Mouse (Mus musculus) liver, embryonic 14.5 days (tissue): ENCODE data around the gene Ugdh. TPM values are rescaled to one million over a fixed set of nuclear protein-coding genes. Genes with fewer than 3 reads are reported as not detected.

Source experiments
- ATAC-seq: fragments of 200-750 bp; cut with Nextera tagmentation; 2 replicates; pipeline ENCODE4 v1.8.0; 2017; ENCODE audit warnings: moderate number of reproducible peaks, mild to moderate bottlenecking, moderate library complexity; ENCODE audit not compliant: insufficient read depth
- DNase-seq, 3 experiments: peaks; one replicate each; pipeline ENCODE4 v3.0.0-alpha.2; 2012 to 2013; ENCODE audit warnings: low read depth in 3 of 3, low spot score in 3 of 3
- H3K27ac ChIP-seq: fragments of 300-500 bp; sonication (generic); 2 replicates; pipeline ENCODE4 v1.5.1; 2014; ENCODE audit warnings: moderate library complexity, mild to moderate bottlenecking, control low read depth, inconsistent platforms
- H3K27me3 ChIP-seq: fragments of 300-500 bp; sonication (generic); 2 replicates; pipeline ENCODE4 v1.6.1; 2014; ENCODE audit warnings: mild to moderate bottlenecking, low read length, moderate library complexity; ENCODE audit not compliant: control insufficient read depth, insufficient read depth
- H3K36me3 ChIP-seq: fragments of 300-500 bp; sonication (generic); replicated peaks from 2 replicates; pipeline ENCODE4 v1.6.1; 2014; ENCODE audit warnings: low read depth; ENCODE audit not compliant: control insufficient read depth, insufficient read depth
- H3K4me1 ChIP-seq, 2 experiments: fragments of 200-500 bp in 1 of 2; fragments of 300-500 bp in 1 of 2; sonication (generic) in 1 of 2; replicated peaks; 2 replicates each; pipeline ENCODE4 v1.6.1; 2012 to 2014; ENCODE audit warnings: antibody characterized with exemption in 1 of 2, inconsistent platforms in 1 of 2, low read length in 1 of 2; ENCODE audit not compliant: control insufficient read depth in 2 of 2, insufficient read depth in 2 of 2
- H3K4me2 ChIP-seq: fragments of 300-500 bp; sonication (generic); 2 replicates; pipeline ENCODE4 v1.6.1; 2014; ENCODE audit warnings: low read depth, mild to moderate bottlenecking, control low read depth, moderate library complexity
- H3K4me3 ChIP-seq, 2 experiments: fragments of 200-500 bp in 1 of 2; fragments of 300-500 bp in 1 of 2; sonication (generic) in 1 of 2; 2 replicates each; pipeline ENCODE4 v1.5.1; 2012 to 2014; ENCODE audit warnings: low read depth in 2 of 2, low read length in 2 of 2, mild to moderate bottlenecking in 2 of 2, control low read depth in 1 of 2, inconsistent platforms in 1 of 2, moderate library complexity in 1 of 2; ENCODE audit not compliant: insufficient read depth in 1 of 2
- H3K9ac ChIP-seq: fragments of 300-500 bp; sonication (generic); replicated peaks from 2 replicates; pipeline ENCODE4 v1.6.1; 2014; ENCODE audit warnings: mild to moderate bottlenecking, control low read depth, moderate library complexity
- H3K9me3 ChIP-seq: fragments of 300-500 bp; sonication (generic); 2 replicates; pipeline ENCODE4 v1.6.1; 2016; ENCODE audit warnings: low read length, mixed read lengths; ENCODE audit not compliant: control insufficient read depth
- CTCF ChIP-seq: IDR thresholded peaks from 2 replicates; pipeline ENCODE4 v1.5.1; 2016; ENCODE audit warnings: antibody characterized with exemption, low read depth, control low read depth
- EP300 ChIP-seq: IDR thresholded peaks from 2 replicates; pipeline ENCODE4 v1.6.1; 2016; ENCODE audit warnings: antibody characterized with exemption, low read depth
- WGBS: fragments of 180-500 bp; shearing (Covaris S2); extraction: QIAGEN DNeasy Blood & Tissue Kit; methylation state at CpG from one replicate; pipeline ENCODE4 v1.1.7; 2014; ENCODE audit not compliant: insufficient replicate concordance; 5-methylcytosine and 5-hydroxymethylcytosine counted together
- polyA plus RNA-seq, 2 experiments: library from polyadenylated mRNA; depleted of rRNA in 1 of 2; stranded (reverse) in 1 of 2; unstranded in 1 of 2; fragments of >200 nt; fragmentation: Nextera tagmentation in 1 of 2; extraction: Ambion mirVana in 1 of 2; gene quantifications; 2 replicates each; pipeline versions ENCODE4 v1.2.1 to v1.2.3; 2012 to 2014

The Ugdh gene
- polyA plus RNA-seq (2012; rRNA removed) (4.2 and 6.7 TPM in 2 replicates), polyA plus RNA-seq (2014; fragmentation: Nextera tagmentation; extraction: Ambion mirVana) (13.2 and 14.1 TPM in 2 replicates)

DNA sequence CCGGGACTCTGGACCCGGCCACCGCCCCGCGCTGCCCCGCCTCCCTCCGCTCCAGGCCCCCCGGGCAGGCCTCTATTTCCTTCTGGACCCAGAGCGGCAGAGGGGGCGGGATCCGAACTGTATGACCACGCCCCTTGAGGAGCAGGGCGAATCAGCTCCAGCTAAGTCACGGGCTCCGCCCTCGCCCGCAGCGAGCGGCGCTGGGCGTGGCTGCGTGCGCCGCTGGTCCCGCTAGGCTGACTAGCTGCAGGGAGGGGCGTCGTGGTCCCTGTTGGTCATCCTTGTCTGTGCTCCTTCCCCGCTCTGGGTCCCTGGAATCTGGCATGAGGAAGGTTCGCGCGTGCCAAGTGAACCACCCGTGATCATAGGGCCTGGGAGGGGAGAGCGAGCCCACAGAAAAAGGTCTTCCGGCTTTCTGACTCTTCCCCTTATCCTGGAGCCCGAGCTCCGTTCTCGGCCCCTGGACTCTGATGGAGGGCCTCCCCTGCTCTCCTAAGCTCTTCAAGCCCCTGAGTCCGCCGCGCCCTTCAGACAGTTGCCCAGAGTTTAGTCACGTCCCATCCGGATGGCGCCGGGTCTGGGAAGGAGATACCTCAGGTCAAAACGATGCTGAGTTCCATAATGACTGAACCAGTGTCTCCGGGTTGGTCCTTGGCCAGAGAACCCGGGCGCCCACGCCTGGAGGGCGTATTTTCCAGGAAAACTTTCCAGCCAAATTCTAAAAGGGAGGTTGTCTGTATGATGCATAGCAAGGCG, at the start of gene Ugdh:
Gene Ugdh (minus strand): TSS at position 144 of the 756 bp plus-strand sequence.
- no peaks in the 10 kb centered on the region for H3K27me3 ChIP-seq
- H3K27ac ChIP-seq = no peak within 1 kb of the TSS
- TF ChIP-seq EP300 (no peak), CTCF (no peak)
- no peaks in the 10 kb centered on the region for H3K9me3 ChIP-seq
- H3K4me3 ChIP-seq = peak within 1 kb of the TSS; percentile 73 to 82
- H3K9ac ChIP-seq = peak within 1 kb of the TSS; percentile 66
- no peaks in the 10 kb centered on the region for H3K36me3 ChIP-seq
- 1% methylated on average over 50 of the region's 51 CpGs for whole genome bisulfite sequencing
- DNase-seq = peak; percentile 95 to 96 (median 96)
- peak; percentile 98 for ATAC-seq
- peak within 1 kb of the TSS; percentile 81 for H3K4me2 ChIP-seq
- H3K4me1 ChIP-seq = peaks cover 4 to 13% of the 10 kb centered on the region in 2 experiments

DNA sequence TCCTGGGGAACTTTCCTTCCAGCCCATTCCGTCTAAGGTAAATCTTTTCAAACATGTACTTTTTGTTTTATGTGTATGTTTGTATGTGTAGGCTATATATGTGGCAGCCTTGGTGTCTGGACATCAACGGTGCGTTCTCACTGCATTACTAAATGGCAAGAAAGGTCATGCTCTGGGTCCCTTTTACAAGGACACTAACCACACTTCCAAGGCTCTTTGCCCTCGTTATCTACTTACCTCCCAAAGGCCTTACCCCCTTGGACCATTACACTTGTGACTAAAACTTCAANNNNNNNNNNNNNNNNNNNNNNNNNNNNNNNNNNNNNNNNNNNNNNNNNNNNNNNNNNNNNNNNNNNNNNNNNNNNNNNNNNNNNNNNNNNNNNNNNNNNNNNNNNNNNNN, 47.2 kb upstream of the Ugdh start:
- Histone ChIP-seq H3K36me3 (no peaks in the 10 kb centered on the region), H3K4me3 (no peak overlapping the region), H3K27ac (no peak overlapping the region), H3K9me3 (no peaks in the 10 kb centered on the region), H3K27me3 (no peaks in the 10 kb centered on the region), H3K9ac (no peak overlapping the region), H3K4me2 (no peak overlapping the region), H3K4me1 (peaks cover 0 to 18% of the 10 kb centered on the region in 2 experiments; a peak in 2 of 4 replicates)
- no peak for DNase-seq
- TF ChIP-seq EP300 = no peak
- no peak for TF ChIP-seq CTCF
- WGBS = 72% methylated on average over 4 of the region's 4 CpGs
- no peak for ATAC-seq

DNA sequence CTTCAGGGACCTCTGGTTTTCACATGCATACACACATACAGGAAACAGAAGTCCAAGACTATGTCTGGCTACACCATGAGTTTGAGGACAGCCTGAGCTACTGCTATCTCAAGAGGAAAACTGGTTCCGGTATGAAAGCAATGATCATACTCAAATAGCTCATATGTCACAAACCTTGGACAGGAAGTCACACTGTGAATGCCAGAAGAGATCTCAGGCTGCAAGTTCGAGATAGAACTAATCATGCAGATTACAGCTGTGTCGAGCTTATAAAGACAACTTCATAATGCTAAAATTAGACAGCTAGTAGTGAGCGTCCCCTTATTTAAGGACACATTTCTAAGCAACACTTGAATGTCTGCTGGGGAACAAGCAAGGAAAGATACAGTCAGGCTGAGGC, 44.8 kb upstream of the Ugdh start:
- Histone ChIP-seq H3K27me3 (no peaks in the 10 kb centered on the region), H3K4me2 (no peak overlapping the region), H3K4me3 (no peak overlapping the region), H3K4me1 (peaks cover 5 to 20% of the 10 kb centered on the region in 2 experiments; a peak in 2 of 4 replicates), H3K27ac (no peak overlapping the region), H3K36me3 (no peaks in the 10 kb centered on the region), H3K9ac (no peak overlapping the region), H3K9me3 (no peaks in the 10 kb centered on the region)
- ATAC-seq (peak; percentile 33; the same call in 1 of the 2 replicates), DNase-seq (peak in 1 of 3 experiments; percentile 18)
- WGBS = 10% methylated on average over 4 of the region's 4 CpGs
- TF ChIP-seq CTCF (no peak), EP300 (no peak)

DNA sequence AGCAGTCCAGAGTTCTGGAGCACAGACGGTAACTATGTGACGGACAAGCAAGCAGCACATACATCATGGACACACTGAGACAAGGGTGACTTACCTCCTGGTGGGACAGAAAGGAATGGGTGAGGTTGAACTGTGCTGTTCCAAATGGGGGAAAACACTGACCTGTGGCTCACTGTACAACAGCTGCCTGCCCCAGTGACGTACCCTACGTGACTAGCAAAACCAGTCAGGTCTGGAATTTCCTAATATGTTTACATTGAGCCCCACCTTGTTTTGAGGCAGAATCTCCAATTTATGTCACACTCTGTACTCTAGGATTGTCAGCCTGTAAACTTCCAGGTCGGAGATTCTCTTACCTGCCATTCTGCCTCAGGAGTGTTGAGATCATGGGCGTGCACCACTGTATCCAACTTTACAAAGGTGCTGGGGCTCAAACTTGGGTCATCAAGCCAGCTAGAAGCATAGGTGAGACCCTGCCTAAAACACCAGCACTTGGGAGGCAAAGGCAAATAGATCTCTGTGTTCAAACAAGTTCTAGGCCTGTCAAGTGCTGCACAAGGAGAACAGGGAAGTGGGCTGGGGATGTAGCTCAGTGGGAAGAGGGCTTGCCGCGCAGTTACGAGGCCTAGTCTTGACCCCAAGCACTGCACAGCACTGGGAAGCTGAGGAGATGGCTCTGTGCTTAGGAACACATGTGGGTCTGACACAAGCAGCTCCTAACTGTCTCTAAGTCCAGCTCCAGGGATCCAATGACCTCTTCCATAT, 44.1 kb upstream of the Ugdh start:
- no peak for TF ChIP-seq CTCF
- TF ChIP-seq EP300 = no peak
- Histone ChIP-seq H3K9ac (no peak overlapping the region), H3K36me3 (no peaks in the 10 kb centered on the region), H3K4me2 (no peak overlapping the region), H3K9me3 (no peaks in the 10 kb centered on the region), H3K27ac (no peak overlapping the region), H3K27me3 (no peaks in the 10 kb centered on the region), H3K4me3 (no peak overlapping the region), H3K4me1 (peaks cover 5 to 20% of the 10 kb centered on the region in 2 experiments; a peak in 2 of 4 replicates)
- ATAC-seq = no peak
- DNase-seq = no peak
- WGBS = 68% methylated on average over 9 of the region's 9 CpGs

DNA sequence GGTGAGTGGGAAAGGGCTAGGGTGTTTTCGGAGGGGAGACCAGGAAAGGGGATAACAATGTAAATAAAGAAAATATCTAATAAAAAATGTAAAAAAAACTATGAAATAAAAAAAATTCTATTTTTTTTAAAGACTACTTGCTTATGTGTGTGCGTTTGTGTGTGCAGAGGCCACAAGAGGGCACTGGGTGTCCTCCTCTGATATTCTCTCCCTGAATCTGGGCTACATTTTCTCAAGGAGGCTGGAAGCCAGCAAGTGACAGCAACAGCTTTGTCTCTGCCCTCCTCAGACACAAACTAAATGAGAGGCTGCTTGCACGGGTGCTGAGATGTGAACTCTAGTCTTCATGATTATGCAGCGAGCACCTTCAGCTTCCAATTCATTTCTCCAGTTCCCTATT, 42.5 kb upstream of the Ugdh start:
- no peak for DNase-seq
- no peak overlapping the region for H3K4me2 ChIP-seq
- 64% methylated on average over 4 of the region's 4 CpGs for WGBS
- peaks cover 5 to 18% of the 10 kb centered on the region in 2 experiments; a peak in 2 of 4 replicates for H3K4me1 ChIP-seq
- TF ChIP-seq CTCF = peak; percentile 34; the same call in 1 of the 2 replicates
- TF ChIP-seq EP300 = no peak
- no peak for ATAC-seq
- no peak overlapping the region for H3K4me3 ChIP-seq
- no peak overlapping the region for H3K27ac ChIP-seq
- H3K9me3 ChIP-seq = no peaks in the 10 kb centered on the region
- no peak overlapping the region for H3K9ac ChIP-seq
- H3K27me3 ChIP-seq = no peaks in the 10 kb centered on the region
- no peaks in the 10 kb centered on the region for H3K36me3 ChIP-seq
